Mouse (Mus musculus) C2C12 (cell line): ENCODE results near the gene 5031439G07Rik.

ENCODE experiments used
- CEBPB ChIP-seq: IDR thresholded peaks from one replicate; pipeline ENCODE4 v1.6.1; 2011; ENCODE audit warnings: low read depth, mild to moderate bottlenecking, control low read depth, moderate library complexity
- CTCF ChIP-seq: IDR thresholded peaks from one replicate; pipeline ENCODE4 v1.5.1; 2011; ENCODE audit not compliant: control insufficient read depth, insufficient read depth, insufficient read length
- FOSL1 ChIP-seq: IDR thresholded peaks from one replicate; pipeline ENCODE4 v1.8.0; 2011; ENCODE audit warnings: mild to moderate bottlenecking, low read length; ENCODE audit not compliant: poor library complexity, insufficient read depth, severe bottlenecking
- MAX ChIP-seq: IDR thresholded peaks from one replicate; pipeline ENCODE4 v1.6.1; 2011; ENCODE audit warnings: mild to moderate bottlenecking, control low read depth
- MYOD1 ChIP-seq: IDR thresholded peaks from one replicate; pipeline ENCODE4 v1.6.1; 2011; ENCODE audit warnings: low read depth; ENCODE audit not compliant: control insufficient read depth, insufficient read length
- MYOG ChIP-seq: IDR thresholded peaks from one replicate; pipeline ENCODE4 v1.6.1; 2011; ENCODE audit not compliant: control insufficient read depth, insufficient read length; ENCODE audit errors: extremely low read depth
- USF1 ChIP-seq: IDR thresholded peaks from one replicate; pipeline ENCODE4 v1.6.1; 2011; ENCODE audit warnings: low read depth, mild to moderate bottlenecking, control low read depth, moderate library complexity

GRCm38 (mm10) chr15:85012662-85013054, 24.3 kb upstream of the 5031439G07Rik start:
- TF ChIP-seq CTCF (no peak), MYOD1 (no peak), USF1 (no peak), CEBPB (no peak), MAX (no peak), FOSL1 (no peak), MYOG (no peak)
